Mouse (Mus musculus): ENCODE data around the gene Lrrc39.
A peak's percentile ranks its signal among the peaks of the same experiment; 100 is the strongest.
"Not testable (repeated sequence)": the region's sequence is repeated elsewhere in the genome, so short reads cannot be mapped to it uniquely, and the experiment has no call there.

Gene Lrrc39

GRCm38 (mm10) chr3:116562408-116563094, at the start of gene Lrrc39:
Gene Lrrc39 (plus strand): TSS chr3:116562973.
- no peak for DNase-seq (ENCODE audit: low spot score)

DNA sequence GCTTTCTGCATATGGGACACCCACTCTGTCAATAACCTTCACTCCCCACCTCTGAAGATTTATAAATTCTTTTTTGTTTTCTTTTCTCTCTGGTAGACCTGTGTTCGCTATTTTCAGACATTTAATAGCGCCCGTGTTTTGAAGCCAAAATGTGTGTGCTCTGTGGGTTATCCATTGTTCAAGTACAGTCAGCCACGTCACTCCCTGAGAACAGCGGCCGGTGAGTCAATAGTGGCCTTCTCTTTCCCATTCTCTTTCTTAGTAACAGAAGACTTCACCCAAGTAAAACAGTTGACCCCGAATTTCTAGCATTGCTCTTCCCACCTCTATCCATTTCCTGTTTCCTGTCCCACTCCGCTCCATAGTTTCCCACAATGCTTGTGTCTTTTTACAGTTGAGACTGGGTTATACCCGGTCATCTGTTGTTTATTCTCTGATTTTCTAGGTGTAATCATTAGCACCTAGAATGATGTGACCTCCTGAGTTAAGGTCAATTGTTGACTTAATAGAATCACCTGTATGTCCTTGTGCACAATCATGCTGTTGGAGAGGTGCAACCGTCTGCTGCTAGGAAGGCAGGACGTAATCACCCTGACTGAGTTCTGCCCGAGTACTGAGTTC, 42.5 kb upstream of the Lrrc39 start:
- no peak for DNase-seq (ENCODE audit: low spot score)

- no peak for DNase-seq (ENCODE audit: low spot score)
Measured at GRCm38 (mm10) chr3:116529741-116530140, 33.0 kb upstream of the Lrrc39 start.

DNA sequence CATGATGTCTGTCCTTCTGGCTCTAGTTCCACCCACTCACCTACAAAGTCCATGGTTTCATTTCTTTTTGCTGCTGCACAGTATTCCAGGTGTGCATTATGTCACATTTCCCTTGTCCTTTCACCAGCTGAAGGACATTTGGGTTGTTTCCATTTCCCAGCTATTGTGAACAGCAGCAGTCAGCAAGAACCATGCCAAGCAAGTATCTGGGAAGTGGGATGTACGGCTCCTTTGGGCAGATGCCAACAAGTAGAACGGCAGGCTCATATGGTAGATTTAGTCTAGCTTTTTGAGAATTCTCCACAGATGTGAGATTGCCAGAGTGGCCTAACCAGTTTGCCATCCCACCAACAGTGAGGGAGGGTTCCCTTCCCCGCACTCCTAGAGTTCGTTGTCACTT, 31.9 kb upstream of the Lrrc39 start:
- DNase-seq (ENCODE audit: low spot score), result no peak

- DNase-seq (ENCODE audit: low spot score), result no peak
Measured at GRCm38 (mm10) chr3:116536428-116537199, 26.2 kb upstream of the Lrrc39 start.

- no peak for DNase-seq (ENCODE audit: low spot score)
Measured at GRCm38 (mm10) chr3:116537200-116537573, 25.6 kb upstream of the Lrrc39 start.

- no peak for DNase-seq (ENCODE audit: low spot score)
Measured at GRCm38 (mm10) chr3:116542070-116542469, 20.7 kb upstream of the Lrrc39 start.

GRCm38 (mm10) chr3:116542532-116542931, 20.2 kb upstream of the Lrrc39 start:
- DNase-seq (ENCODE audit: low spot score), result no peak

- no peak for DNase-seq (ENCODE audit: low spot score)
Measured at GRCm38 (mm10) chr3:116547430-116547829, 15.3 kb upstream of the Lrrc39 start.

DNA sequence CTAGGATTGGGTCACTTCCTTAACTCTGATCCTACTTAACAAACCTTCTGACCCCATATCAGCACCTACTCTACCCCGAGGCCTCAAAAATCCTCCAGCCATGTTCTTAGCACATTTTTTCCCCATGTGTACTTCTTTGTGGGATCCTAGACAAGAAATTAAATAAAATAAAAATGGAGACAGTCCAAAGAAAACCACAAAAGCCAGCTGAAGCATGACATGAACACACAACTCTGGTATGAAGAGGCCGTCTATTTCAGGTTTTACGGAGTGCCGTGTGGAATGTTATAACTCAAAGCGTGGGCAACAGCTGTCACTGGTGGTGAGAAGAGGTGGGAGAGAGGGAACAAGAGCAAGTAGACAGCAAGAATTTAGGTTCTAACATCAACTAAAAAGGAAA, 11.4 kb upstream of the Lrrc39 start:
- no peak for DNase-seq (ENCODE audit: low spot score)

GRCm38 (mm10) chr3:116561315-116561714, 1.5 kb upstream of the Lrrc39 start:
- not testable (repeated sequence) for DNase-seq (ENCODE audit: low spot score)

DNA sequence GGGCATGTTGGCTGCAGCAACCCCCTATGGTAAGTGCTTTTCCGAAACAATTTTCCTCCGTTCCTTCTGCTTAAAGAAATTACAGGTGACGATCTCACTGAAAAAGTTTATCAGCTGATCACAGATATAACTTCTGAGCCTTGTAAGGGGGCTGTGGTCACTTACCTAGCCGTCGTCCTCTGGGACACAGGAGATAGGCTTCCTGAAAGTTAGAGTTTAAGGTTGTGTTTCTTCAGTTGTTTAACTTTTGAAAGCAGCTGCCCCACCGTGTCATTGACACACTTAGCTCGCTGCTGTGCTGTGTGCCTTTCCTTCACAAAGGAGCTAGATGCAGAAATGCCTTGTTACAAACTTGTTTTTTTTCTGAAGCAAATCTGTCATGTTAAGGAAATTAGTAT, 321 bp downstream of the Lrrc39 start:
- DNase-seq (ENCODE audit: low spot score), result no peak

- DNase-seq (ENCODE audit: low spot score), result no peak
Measured at GRCm38 (mm10) chr3:116570628-116571027, 7.9 kb downstream of the Lrrc39 start.

GRCm38 (mm10) chr3:116577286-116577685, 14.5 kb downstream of the Lrrc39 start:
- no peak for DNase-seq (ENCODE audit: low spot score)

DNA sequence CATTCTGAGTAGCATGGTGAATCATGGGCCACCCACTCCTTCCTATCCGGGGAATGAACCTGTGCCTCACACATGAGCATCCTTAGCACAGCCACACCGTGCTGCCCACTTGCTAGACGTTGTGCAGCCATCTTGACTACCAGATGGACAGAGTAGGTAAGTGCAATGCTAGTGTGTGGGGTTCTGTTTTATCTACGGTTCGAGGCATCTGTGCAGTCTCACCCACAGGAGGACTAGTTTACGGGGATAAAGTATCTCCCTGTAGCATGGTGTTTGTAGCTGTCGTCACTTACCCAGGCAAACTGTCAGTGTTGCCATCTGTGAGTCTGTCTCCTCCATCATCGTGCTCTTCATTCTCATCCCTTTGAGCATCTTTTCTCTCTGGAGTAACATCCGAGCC, 19.4 kb downstream of the Lrrc39 start:
- no peak for DNase-seq (ENCODE audit: low spot score)

DNA sequence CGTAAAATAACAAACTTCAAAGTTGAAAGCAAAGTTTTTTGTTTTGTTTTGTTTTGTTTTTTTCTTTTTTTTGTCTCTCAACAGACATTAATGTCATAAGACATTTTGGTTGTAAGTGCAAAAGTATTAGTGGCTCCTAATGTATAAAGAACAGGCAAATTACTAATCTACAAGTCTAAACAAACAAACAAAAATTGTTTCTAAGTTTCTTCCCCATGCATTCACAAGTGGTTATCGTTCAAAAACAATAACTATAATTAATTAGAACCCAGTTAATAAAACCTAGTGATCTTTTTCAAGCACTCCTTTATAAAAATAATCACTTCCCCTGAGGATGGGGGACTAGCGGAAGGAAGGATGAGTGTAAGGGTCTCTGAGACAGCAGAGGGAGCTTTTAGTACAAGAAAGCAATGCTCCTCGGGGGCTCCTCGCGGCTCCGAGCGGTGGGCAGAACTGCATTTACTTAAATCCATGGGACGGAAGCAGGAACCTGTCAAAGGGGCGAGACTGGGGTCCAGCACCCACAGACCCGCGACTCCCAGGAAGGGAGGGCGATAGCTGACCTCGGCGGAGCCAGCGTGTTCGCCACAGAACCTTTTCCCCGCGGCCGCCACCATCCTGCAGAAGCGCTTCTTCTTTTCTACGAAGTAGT, 31.4 kb downstream of the Lrrc39 start:
- no peak for DNase-seq (ENCODE audit: low spot score)

DNA sequence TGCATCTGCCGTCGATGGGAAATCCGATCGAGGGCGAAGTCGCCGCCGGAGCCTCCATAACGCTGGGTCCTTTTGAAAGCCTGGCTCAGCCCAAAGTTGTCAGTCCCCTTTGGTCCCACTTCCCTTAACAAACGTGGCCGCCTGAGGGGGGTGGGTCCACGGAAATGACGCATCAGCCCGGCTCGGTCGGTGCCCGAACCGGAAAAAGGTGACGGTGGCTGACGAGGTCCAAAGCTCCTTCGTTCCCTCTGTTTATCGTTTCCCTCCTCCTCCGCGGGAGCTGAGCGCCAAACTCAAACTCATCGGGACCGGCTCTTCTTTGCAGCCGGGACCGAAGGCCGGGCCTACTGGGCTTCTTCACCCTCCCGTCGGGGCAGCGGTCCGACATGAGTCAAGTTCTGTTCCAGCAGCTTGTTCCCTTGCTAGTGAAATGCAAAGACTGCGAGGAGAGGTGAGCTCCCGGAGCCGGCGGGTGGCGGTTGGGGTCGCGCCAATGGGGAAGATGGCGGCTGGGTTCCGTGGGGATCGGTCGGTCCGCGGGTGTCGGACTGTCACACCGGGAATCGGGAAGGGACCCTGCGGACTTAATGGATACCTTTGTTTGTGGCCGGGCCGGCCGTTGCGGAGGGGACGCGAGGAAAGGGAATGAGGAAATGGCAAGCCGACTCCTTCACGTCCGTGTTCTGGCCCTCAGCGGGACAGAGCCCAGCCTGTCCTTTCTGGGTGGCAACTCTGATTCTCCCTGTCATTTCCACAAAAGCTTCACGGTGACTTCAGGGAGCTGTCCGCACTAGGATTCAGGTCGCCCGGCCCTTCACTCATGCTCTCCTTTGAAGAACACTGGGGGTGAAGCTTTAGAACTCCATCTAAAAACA, 32.2 kb downstream of the Lrrc39 start, which contains the start of gene Sass6:
TSS of gene Sass6 (plus strand) at position 255 of the 875 bp plus-strand sequence.
- peak; percentile 100 for DNase-seq (ENCODE audit: low spot score)

DNA sequence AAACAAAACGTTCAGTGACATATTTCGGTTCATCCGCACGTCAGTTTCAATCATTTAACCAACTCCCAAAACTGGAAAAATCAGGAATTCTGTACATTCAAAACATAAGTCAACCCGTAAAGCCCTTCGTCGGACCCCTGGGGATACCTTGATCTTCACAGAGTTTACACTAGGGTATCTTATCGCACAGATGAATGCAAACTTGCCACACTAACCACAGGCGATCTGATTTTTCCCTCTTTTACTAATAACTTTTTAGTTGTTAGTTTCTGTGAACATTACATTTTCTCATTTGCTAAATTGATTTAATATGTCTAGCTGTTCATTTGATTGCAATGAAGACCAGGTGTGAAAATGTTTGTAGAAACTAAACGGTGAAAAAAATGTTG, 32.8 kb downstream of the Lrrc39 start:
- DNase-seq (ENCODE audit: low spot score), result no peak

DNA sequence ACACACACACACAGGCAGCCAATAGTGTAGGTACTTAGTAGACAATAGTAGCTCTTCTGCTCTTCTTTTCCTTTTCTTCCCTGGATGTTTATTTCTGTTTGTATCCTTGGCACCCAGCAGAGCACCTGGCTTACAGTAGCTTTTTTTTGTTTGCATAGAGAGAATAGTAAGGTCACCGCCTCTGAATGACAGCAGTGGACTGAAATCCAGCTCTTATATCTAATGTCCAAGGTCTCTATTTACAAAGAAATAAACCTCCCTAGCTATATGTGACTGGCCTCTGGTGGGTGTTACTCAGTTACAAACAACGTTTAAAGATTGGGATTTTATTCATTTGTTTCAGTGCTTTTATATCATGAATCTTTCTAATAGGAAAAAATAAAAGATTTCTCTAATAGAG, 36.9 kb downstream of the Lrrc39 start:
- DNase-seq (ENCODE audit: low spot score), result no peak

GRCm38 (mm10) chr3:116601005-116601404, 38.2 kb downstream of the Lrrc39 start:
- DNase-seq (ENCODE audit: low spot score), result no peak

GRCm38 (mm10) chr3:116601781-116602180, 39.0 kb downstream of the Lrrc39 start:
- no peak for DNase-seq (ENCODE audit: low spot score)

- no peak for DNase-seq (ENCODE audit: low spot score)
Measured at GRCm38 (mm10) chr3:116604570-116604969, 41.8 kb downstream of the Lrrc39 start.

Data from retina, embryonic 14.5 days (tissue).